Mouse (Mus musculus) neural tube, embryonic 13.5 days (tissue): ENCODE results near the gene Adam19. TPM values are rescaled to one million over a fixed set of nuclear protein-coding genes. Genes with fewer than 3 reads are reported as not detected.
"Not testable (repeated sequence)": the region's sequence is repeated elsewhere in the genome, so short reads cannot be mapped to it uniquely, and the experiment has no call there.

Experiments used
- ATAC-seq: fragments of 200-750 bp; cut with Nextera tagmentation; 2 replicates; pipeline ENCODE4 v1.8.0; 2017; ENCODE audit warnings: low read depth, mild to moderate bottlenecking, moderate TSS enrichment, moderate library complexity
- H3K27ac ChIP-seq: fragments of 300-500 bp; sonication (generic); replicated peaks from 2 replicates; pipeline ENCODE4 v1.5.1; 2015; ENCODE audit warnings: moderate library complexity, mild to moderate bottlenecking, inconsistent platforms
- H3K27me3 ChIP-seq: fragments of 300-500 bp; sonication (generic); 2 replicates; pipeline ENCODE4 v1.6.1; 2015; ENCODE audit warnings: mild to moderate bottlenecking, inconsistent platforms
- H3K36me3 ChIP-seq: fragments of 300-500 bp; sonication (generic); 2 replicates; pipeline ENCODE4 v1.6.1; 2015; ENCODE audit warnings: mild to moderate bottlenecking, inconsistent platforms
- H3K4me1 ChIP-seq: fragments of 300-500 bp; sonication (generic); replicated peaks from 2 replicates; pipeline ENCODE4 v1.6.1; 2015; ENCODE audit warnings: inconsistent platforms
- H3K4me2 ChIP-seq: fragments of 300-500 bp; sonication (generic); 2 replicates; pipeline ENCODE4 v1.6.1; 2015; ENCODE audit warnings: inconsistent platforms, mild to moderate bottlenecking, moderate library complexity
- H3K4me3 ChIP-seq: fragments of 300-500 bp; sonication (generic); 2 replicates; pipeline ENCODE4 v1.5.1; 2015; ENCODE audit warnings: mild to moderate bottlenecking, inconsistent platforms
- H3K9ac ChIP-seq: fragments of 300-500 bp; sonication (generic); 2 replicates; pipeline ENCODE4 v1.6.1; 2015; ENCODE audit warnings: moderate library complexity, mild to moderate bottlenecking, inconsistent platforms
- H3K9me3 ChIP-seq: fragments of 300-500 bp; sonication (generic); 2 replicates; pipeline ENCODE4 v1.6.1; 2016; ENCODE audit warnings: inconsistent platforms
- WGBS: fragments of 180-500 bp; shearing (Covaris S2); methylation state at CpG from one replicate; pipeline ENCODE4 v1.1.7; 2015; 5-methylcytosine and 5-hydroxymethylcytosine counted together
- polyA plus RNA-seq: library from polyadenylated mRNA; unstranded; fragments of >200 nt; fragmentation: Nextera tagmentation; extraction: Ambion mirVana; gene quantifications from 2 replicates; pipeline ENCODE4 v1.2.1, GENCODE M21; 2015

Gene Adam19
- polyA plus RNA-seq, 1 experiment from 2014 or later: 19.2 TPM

DNA sequence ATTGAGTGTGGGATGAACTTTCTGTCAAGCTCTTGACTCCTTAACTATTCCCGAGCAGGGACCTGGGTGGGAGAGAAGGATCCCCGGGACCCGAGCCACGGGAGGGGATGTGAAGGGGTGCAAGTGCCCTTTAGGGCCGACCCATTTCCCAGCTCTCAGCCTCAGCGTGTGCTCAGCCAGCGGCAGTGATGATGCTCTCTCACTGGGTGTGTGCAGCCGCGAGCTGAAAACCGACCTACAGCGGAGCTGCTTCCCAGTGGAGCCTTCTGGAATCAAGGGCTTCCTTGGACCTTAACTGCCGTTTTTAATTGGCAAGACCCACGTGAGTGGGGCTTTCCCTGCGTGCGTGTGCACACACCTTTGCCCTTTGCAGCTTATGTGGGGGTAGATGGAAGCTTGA lies 16.9 kb upstream of the Adam19 start:
- H3K4me3 ChIP-seq: no peak overlapping the region
- H3K36me3 ChIP-seq: no peaks in the 10 kb centered on the region
- H3K27me3 ChIP-seq: no peaks in the 10 kb centered on the region
- 76% methylated on average over 15 of the region's 15 CpGs for WGBS
- no peak overlapping the region for H3K27ac ChIP-seq
- H3K9ac ChIP-seq: no peak overlapping the region
- no peak for ATAC-seq
- no peaks in the 10 kb centered on the region for H3K9me3 ChIP-seq
- H3K4me2 ChIP-seq: no peak overlapping the region
- H3K4me1 ChIP-seq: 0 out of 2 replicates have a peak, but pooled peaks cover 3% of the 10 kb centered on the region

GRCm38 (mm10) chr11:46039335-46039734 lies 16.5 kb upstream of the Adam19 start:
- Histone ChIP-seq H3K4me1 (0 out of 2 replicates have a peak, but pooled peaks cover 3% of the 10 kb centered on the region), H3K27me3 (no peaks in the 10 kb centered on the region), H3K9ac (no peak overlapping the region), H3K36me3 (no peaks in the 10 kb centered on the region), H3K4me3 (no peak overlapping the region), H3K9me3 (no peaks in the 10 kb centered on the region), H3K4me2 (no peak overlapping the region), H3K27ac (no peak overlapping the region; the same call in 1 of the 2 replicates)
- 75% methylated on average over 11 of the region's 11 CpGs for WGBS
- no peak for ATAC-seq

DNA sequence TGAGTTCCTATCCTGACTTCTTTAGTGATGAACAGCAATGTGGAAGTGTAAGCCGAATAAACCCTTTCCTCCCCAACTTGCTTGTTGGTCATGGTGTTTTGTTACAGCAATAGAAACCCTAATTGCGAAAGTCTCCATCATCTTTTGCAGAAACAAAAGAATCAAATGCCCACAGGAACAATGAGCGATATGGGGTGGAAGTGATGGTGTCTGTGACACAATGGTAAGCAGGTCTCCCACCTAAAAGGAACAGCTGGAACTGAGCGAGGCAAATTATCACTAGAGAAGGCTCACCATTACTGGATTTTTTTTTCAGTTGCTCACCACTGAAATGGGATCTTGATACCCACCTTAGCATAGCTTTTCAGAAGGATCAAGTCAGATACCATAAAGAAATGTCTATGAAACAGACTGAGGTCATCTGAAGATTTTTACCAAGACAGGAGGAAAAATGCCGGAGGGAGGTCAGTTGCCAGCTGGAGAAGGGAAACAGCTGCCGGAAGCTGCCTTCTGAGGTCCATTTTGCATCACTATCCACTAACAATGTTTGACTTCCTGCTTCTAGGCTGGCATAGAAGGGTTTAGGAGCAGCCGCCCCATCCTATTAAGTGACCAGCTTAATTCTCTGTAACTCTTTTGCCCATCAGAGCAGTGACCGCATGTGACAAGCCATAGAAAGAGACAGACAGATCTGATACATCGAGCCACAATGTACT lies 14.8 kb upstream of the Adam19 start:
- Histone ChIP-seq H3K9ac (no peak overlapping the region), H3K27me3 (no peaks in the 10 kb centered on the region), H3K36me3 (no peaks in the 10 kb centered on the region), H3K4me3 (no peak overlapping the region), H3K9me3 (no peaks in the 10 kb centered on the region), H3K4me2 (no peak overlapping the region), H3K27ac (no peak overlapping the region), H3K4me1 (0 out of 2 replicates have a peak, but pooled peaks cover 3% of the 10 kb centered on the region)
- no peak for ATAC-seq
- WGBS: 85% methylated on average over 9 of the region's 9 CpGs

DNA sequence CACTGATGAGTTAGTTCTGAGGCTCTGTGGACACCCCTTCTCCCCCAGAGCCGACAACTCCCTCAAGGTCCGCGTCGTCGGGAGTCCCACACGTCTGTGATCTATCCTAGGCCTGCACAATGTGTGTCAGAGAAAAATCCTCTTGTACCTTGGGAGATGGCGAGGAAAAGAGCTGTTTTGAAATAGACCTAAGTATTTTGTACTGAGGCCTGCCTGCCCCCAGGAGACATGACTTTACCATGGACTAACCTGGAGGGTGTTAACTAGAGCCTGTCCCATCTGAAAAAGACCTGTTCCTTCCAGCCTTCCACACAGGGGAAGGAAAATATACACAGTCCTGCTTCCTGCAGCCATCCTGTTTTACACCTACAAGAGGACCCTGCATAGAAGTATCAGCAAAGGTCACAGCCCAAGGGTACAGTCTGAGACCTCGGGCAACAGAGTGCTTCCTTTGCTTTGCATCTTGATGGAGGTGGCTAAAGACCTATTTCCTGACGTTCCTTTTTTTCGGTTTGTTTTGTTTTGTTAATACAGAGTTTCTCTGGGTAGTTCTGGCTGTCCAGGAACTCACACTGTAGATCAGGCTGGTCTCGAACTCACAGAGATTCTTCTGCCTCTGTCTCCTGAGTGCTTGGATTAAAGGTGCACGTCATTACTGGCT lies 14.1 kb upstream of the Adam19 start:
- Histone ChIP-seq H3K36me3 (no peaks in the 10 kb centered on the region), H3K4me3 (no peak overlapping the region), H3K27ac (no peak overlapping the region), H3K4me1 (0 out of 2 replicates have a peak, but pooled peaks cover 3% of the 10 kb centered on the region), H3K4me2 (no peak overlapping the region), H3K27me3 (no peaks in the 10 kb centered on the region), H3K9ac (no peak overlapping the region), H3K9me3 (no peaks in the 10 kb centered on the region)
- WGBS: 83% methylated on average over 12 of the region's 12 CpGs
- ATAC-seq: no peak

DNA sequence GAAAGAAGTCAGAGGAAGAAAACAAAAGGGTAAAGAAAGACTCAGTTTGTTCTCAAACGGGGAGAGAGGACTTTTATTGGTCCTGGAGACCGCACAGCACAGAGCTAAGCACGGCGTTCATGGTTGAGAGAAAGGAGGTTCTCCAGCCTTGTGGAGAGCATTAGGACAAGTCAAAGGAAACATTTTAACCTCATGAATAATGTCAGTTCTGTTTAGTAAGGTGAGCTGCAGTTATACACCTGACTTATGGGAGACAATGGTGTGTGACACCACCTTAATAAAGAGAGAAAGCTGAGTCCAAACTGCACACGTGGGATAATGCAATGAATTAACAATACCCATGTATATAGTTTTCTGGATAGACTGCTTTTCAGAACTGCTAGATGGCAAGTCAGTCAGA lies 11.0 kb upstream of the Adam19 start:
- Histone ChIP-seq H3K36me3 (no peaks in the 10 kb centered on the region), H3K9ac (no peak overlapping the region), H3K4me2 (no peak overlapping the region), H3K4me1 (no peaks in the 10 kb centered on the region), H3K4me3 (no peak overlapping the region), H3K9me3 (no peaks in the 10 kb centered on the region), H3K27ac (no peak overlapping the region), H3K27me3 (no peaks in the 10 kb centered on the region)
- WGBS: 89% methylated on average over 5 of the region's 5 CpGs
- ATAC-seq: no peak

GRCm38 (mm10) chr11:46047264-46047663 lies 8.5 kb upstream of the Adam19 start:
- Histone ChIP-seq H3K9me3 (no peaks in the 10 kb centered on the region), H3K4me1 (no peaks in the 10 kb centered on the region), H3K4me2 (no peak overlapping the region), H3K27me3 (no peaks in the 10 kb centered on the region), H3K9ac (no peak overlapping the region), H3K36me3 (no peaks in the 10 kb centered on the region), H3K4me3 (no peak overlapping the region), H3K27ac (no peak overlapping the region)
- 85% methylated on average over 3 of the region's 3 CpGs for WGBS
- no peak for ATAC-seq

GRCm38 (mm10) chr11:46052105-46052659 lies 3.6 kb upstream of the Adam19 start, which contains the start of gene Gm12166:
Gm12166 (minus strand) TSS chr11:46052321.
- H3K4me3 ChIP-seq, H3K36me3 ChIP-seq, ATAC-seq, H3K9me3 ChIP-seq, H3K27me3 ChIP-seq, H3K4me2 ChIP-seq, H3K27ac ChIP-seq, H3K9ac ChIP-seq: not testable (repeated sequence)
- H3K4me1 ChIP-seq: peaks cover 17% of the 10 kb centered on the region
- WGBS: 26% methylated on average over 19 of the region's 19 CpGs

DNA sequence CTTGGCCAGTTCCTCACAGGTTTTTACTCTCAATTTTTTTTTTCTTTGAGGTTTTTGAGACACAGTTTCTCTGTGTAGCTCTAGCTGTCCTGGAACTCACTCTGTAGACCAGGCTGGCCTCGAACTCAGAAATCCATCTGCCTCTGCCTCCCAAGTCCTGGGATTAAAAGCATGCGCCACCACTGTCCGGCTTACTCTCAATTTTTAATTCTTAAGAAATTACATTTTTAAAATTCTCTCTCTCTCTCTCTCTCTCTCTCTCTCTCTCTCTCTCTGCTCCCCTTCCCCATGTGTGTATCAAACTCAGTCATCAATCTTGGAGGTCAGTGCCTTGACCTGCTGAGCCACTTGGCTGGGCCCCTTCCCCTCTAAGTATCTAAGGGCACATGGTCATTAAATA lies 2.3 kb upstream of the Adam19 start:
- H3K9me3 ChIP-seq, H3K9ac ChIP-seq, H3K27me3 ChIP-seq, H3K4me3 ChIP-seq, H3K36me3 ChIP-seq, ATAC-seq, H3K27ac ChIP-seq, H3K4me2 ChIP-seq: not testable (repeated sequence)
- peaks cover 28% of the 10 kb centered on the region for H3K4me1 ChIP-seq
- 92% methylated on average over 3 of the region's 3 CpGs for WGBS

GRCm38 (mm10) chr11:46054311-46054710 lies 1.5 kb upstream of the Adam19 start:
- no peak for ATAC-seq
- no peak overlapping the region for H3K9ac ChIP-seq
- no peak overlapping the region for H3K4me3 ChIP-seq
- H3K27me3 ChIP-seq: no peaks in the 10 kb centered on the region
- H3K4me1 ChIP-seq: peaks cover 28% of the 10 kb centered on the region
- no peak overlapping the region for H3K27ac ChIP-seq
- WGBS: 49% methylated on average over 5 of the region's 5 CpGs
- no peaks in the 10 kb centered on the region for H3K36me3 ChIP-seq
- no peaks in the 10 kb centered on the region for H3K9me3 ChIP-seq
- no peak overlapping the region for H3K4me2 ChIP-seq

DNA sequence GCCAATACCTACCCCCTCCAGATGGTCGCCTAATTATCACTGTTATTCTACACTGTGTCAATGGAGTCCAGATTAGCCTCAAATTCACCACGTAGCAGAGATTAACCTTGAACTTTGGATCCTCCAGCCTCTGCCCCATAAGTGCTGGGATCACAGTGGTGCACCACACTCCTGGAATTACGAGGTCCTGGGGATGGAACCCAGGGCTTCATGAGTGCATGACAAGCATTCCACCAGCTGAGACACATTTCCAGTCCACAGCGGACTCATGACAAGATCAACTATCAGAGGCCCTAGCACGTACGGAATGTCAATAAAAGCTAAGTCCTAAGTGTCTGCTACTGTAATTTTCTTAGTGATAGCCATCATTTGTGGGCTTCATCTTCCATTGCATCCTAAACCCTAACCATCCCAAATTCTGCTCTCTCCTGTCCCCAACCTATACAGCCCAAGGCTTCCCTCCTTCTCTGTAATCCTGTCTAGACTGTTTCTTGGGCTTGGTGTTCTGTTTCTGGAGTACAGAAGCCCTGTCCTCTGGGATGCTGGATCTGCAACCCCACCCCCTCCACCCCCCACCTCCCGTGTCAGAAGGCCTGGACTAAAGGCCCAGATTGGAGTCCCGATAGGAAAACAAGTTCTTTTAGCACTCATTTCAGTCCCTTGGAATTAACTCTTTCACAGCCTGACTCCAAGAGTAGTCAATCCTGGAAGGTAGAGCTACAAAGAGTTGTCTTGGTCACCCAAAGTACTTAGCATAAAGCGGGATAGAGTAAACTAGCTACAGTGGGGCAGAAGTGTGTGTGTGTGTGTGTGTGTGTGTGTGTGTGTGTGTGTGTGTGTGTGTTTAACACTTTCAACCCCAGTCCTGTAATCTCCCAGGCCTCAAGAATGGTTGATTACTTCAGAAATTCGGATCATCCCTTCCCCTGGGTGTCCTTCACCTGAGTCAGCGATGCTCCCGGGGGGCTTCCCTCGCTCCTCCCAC lies 589 bp upstream of the Adam19 start:
- peak; percentile 64 for ATAC-seq
- WGBS: 28% methylated on average over 13 of the region's 13 CpGs
- H3K27ac ChIP-seq: peak overlapping the region; percentile 96

GRCm38 (mm10) chr11:46056770-46057411 lies 1.1 kb downstream of the Adam19 start:
- 0 out of 2 replicates have a peak, but pooled peaks cover 9% of the 10 kb centered on the region for H3K36me3 ChIP-seq
- peak overlapping the region; percentile 96 for H3K27ac ChIP-seq
- H3K9ac ChIP-seq: peak overlapping the region; percentile 92
- no peaks in the 10 kb centered on the region for H3K9me3 ChIP-seq
- ATAC-seq: peak; percentile 27
- H3K4me2 ChIP-seq: peak overlapping the region; percentile 65
- peak overlapping the region; percentile 73 for H3K4me3 ChIP-seq
- H3K27me3 ChIP-seq: no peaks in the 10 kb centered on the region
- WGBS: 2% methylated on average over 25 of the region's 25 CpGs
- peaks cover 28% of the 10 kb centered on the region for H3K4me1 ChIP-seq

More for the DNA sequence above, 589 bp upstream of the Adam19 start:
- H3K36me3 ChIP-seq: no peaks in the 10 kb centered on the region
- H3K27me3 ChIP-seq: no peaks in the 10 kb centered on the region
- peak overlapping the region; percentile 65 for H3K4me2 ChIP-seq
- no peaks in the 10 kb centered on the region for H3K9me3 ChIP-seq
- H3K4me3 ChIP-seq: peak overlapping the region; percentile 73
- peaks cover 28% of the 10 kb centered on the region for H3K4me1 ChIP-seq
- H3K9ac ChIP-seq: peak overlapping the region; percentile 92
